9 mouse cellular contexts compared by ENCODE assay signal in the genomic region with DNA sequence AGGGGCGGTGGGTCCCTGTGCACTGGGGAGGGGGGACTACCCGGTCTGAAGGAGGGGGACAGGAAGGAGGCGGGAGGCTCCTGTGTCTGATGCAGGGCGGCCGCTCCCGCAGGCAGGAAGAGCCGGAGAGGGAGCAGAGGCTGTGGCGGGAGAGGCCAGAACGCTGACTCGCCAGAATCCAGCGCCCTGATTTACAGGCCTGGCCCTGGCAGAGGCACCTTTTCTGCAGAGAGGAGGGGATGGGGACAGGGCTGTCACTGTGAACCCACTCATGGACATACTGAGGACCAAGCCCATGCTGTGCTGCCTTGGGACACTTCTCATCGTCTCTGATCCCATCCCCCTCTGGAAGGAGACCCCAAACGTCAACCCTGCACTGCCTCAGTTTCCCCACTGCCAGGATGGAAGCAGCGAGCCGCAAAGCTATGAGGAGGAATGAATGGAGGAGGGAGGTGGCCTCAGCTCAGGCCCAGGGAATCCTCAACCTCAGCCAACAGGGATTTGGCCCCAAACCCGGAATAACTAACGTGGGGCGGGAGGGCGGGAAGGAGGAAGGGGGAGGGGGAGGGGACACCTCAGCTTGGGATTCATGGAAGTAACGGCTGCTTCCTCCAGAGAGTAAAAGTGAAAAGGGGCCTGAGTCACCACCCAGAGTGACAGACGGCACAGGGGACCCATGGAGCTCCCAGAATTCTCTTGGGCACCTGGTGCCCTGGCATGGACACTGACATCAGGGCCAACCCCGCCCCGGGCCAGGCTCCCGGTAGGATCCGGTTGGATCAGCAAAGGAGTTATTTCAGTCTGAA. TPM values are rescaled to one million over a fixed set of nuclear protein-coding genes. Genes with fewer than 3 reads are reported as not detected.
DNase-seq lines count a peak whose midpoint lies in the region; ATAC-seq lines count a peak whose summit lies in the region.
"Had no signal": no experiment of that assay in that cellular context is flagged by ENCODE, and none has a peak within 500 bp of the region (broad histone marks: within the 10 kb centered on the region; RNA-seq: fewer than 3 reads in every experiment).

No protein-coding gene starts in this region.

- WGBS in hindbrain, embryonic 14.5 days = 6% methylated on average over 25 of the region's 25 CpGs
- 6% methylated on average over 25 of the region's 25 CpGs for WGBS in midbrain, embryonic 14.5 days

- intact Hi-C loops in left cerebral cortex, postnatal 14 days (cut with DNase I) = no loop called here

- H3K9me3 ChIP-seq in hindbrain, embryonic 14.5 days (ENCODE audit: control insufficient read depth, low read length) = no peaks in the 10 kb centered on the region
- H3K9me3 ChIP-seq in midbrain, embryonic 14.5 days (ENCODE audit: control insufficient read depth, low read length) = no peaks in the 10 kb centered on the region

- no peak for ATAC-seq in hindbrain, embryonic 14.5 days (ENCODE audit: low FRiP score)
- ATAC-seq in midbrain, embryonic 14.5 days (ENCODE audit: low FRiP score, low TSS enrichment) = no peak
- ATAC-seq: Patski had no signal

- peaks cover 40% of the 10 kb centered on the region for H3K27me3 ChIP-seq in hindbrain, embryonic 14.5 days (ENCODE audit: control insufficient read depth, insufficient read depth, low read length)
- peaks cover 23% of the 10 kb centered on the region; the same call in 1 of the 2 replicates for H3K27me3 ChIP-seq in midbrain, embryonic 14.5 days (ENCODE audit: control insufficient read depth, insufficient read depth, low read length)
- H3K27me3 ChIP-seq: Patski had no signal

- H3K4me3 ChIP-seq in hindbrain, embryonic 14.5 days (replicated peaks; ENCODE audit: low read length) = no peak overlapping the region
- H3K4me3 ChIP-seq in midbrain, embryonic 14.5 days (replicated peaks; ENCODE audit: low read depth, low read length) = no peak overlapping the region

- peak; percentile 36 for DNase-seq in retina, postnatal 1 day
- DNase-seq in retina, embryonic 14.5 days (ENCODE audit: low spot score) = no peak
- peak; percentile 92 for DNase-seq in cerebellum, adult 9-10 months
- DNase-seq in gastrocnemius, adult 8-10 months (ENCODE audit: low spot score in 2 of 2) = peak; percentile 86 to 90
- DNase-seq in hindbrain, embryonic 14.5 days (ENCODE audit: low spot score) = no peak
- peak; percentile 17 to 26 for DNase-seq in left cerebral cortex, postnatal 14 days (ENCODE audit: low spot score in 2 of 2)
- DNase-seq in midbrain, embryonic 14.5 days = peak; percentile 21
- peak; percentile 24 for DNase-seq in urinary bladder, postnatal 25 days (ENCODE audit: low spot score)

- H3K4me1 ChIP-seq in hindbrain, embryonic 14.5 days (replicated peaks; ENCODE audit: control insufficient read depth, insufficient read depth, low read length) = peaks cover 28% of the 10 kb centered on the region
- H3K4me1 ChIP-seq in midbrain, embryonic 14.5 days (ENCODE audit: control insufficient read depth, insufficient read depth, low read length) = peaks cover 13% of the 10 kb centered on the region

- peak overlapping the region; percentile 24; the same call in 1 of the 2 replicates for H3K9ac ChIP-seq in hindbrain, embryonic 14.5 days
- peak overlapping the region; percentile 20; the same call in 1 of the 2 replicates for H3K9ac ChIP-seq in midbrain, embryonic 14.5 days (replicated peaks; ENCODE audit: low read length)

- peak overlapping the region; percentile 44; the same call in 1 of the 2 replicates for H3K27ac ChIP-seq in hindbrain, embryonic 14.5 days
- H3K27ac ChIP-seq in midbrain, embryonic 14.5 days (replicated peaks; ENCODE audit: low read depth, low read length) = no peak overlapping the region

- 0 out of 2 replicates have a peak, but pooled peaks cover 8% of the 10 kb centered on the region for H3K36me3 ChIP-seq in hindbrain, embryonic 14.5 days (replicated peaks; ENCODE audit: control insufficient read depth, insufficient read depth)
- 0 out of 2 replicates have a peak, but pooled peaks cover 2% of the 10 kb centered on the region for H3K36me3 ChIP-seq in midbrain, embryonic 14.5 days (ENCODE audit: control insufficient read depth, insufficient read depth, low read length)

- peak overlapping the region; percentile 66 for H3K4me2 ChIP-seq in hindbrain, embryonic 14.5 days (replicated peaks)
- peak overlapping the region; percentile 6; the same call in 1 of the 2 replicates for H3K4me2 ChIP-seq in midbrain, embryonic 14.5 days (ENCODE audit: low read length)

RNA-seq across cellular contexts. Expression of gene Nfic, which starts 31.0 kb away (rescaled TPM):
- total RNA-seq in gastrocnemius, adult 8-10 months (2022) = 100 to 1,000 TPM; 223 to 267 (median 235) TPM
- 17.3 and 25.8 TPM in 2 replicates for polyA plus RNA-seq in hindbrain, embryonic 14.5 days (2014; fragmentation: Nextera tagmentation; extraction: Ambion mirVana)
- total RNA-seq in left cerebral cortex, postnatal 14 days (2021) = 10 to 100 TPM; 67.0 to 69.8 TPM
- polyA plus RNA-seq in midbrain, embryonic 14.5 days (2014; fragmentation: Nextera tagmentation; extraction: Ambion mirVana) = 11.2 and 13.7 TPM in 2 replicates

RNA-seq across cellular contexts. Expression of gene Smim24, which starts 31.6 kb away (rescaled TPM):
- total RNA-seq in gastrocnemius, adult 8-10 months (2022) = not detected
- 0.84 and 1.3 TPM in 2 replicates for polyA plus RNA-seq in hindbrain, embryonic 14.5 days (2014; fragmentation: Nextera tagmentation; extraction: Ambion mirVana)
- 1 to 10 TPM; 1.8 to 1.9 TPM for total RNA-seq in left cerebral cortex, postnatal 14 days (2021)
- polyA plus RNA-seq in midbrain, embryonic 14.5 days (2014; fragmentation: Nextera tagmentation; extraction: Ambion mirVana) = 1.0 and 1.2 TPM in 2 replicates

RNA-seq across cellular contexts. Expression of gene Gm48552, which starts 35.6 kb away (rescaled TPM):
- total RNA-seq in gastrocnemius, adult 8-10 months (2022) = 1 to 10 TPM in 2 of 4 experiments, under 1 TPM in 1, not detected in 1; 0.43 to 1.1 (median 1.1) TPM
- 1.9 and 2.2 TPM in 2 replicates for polyA plus RNA-seq in hindbrain, embryonic 14.5 days (2014; fragmentation: Nextera tagmentation; extraction: Ambion mirVana)
- 1 to 10 TPM; 2.8 to 4.7 TPM for total RNA-seq in left cerebral cortex, postnatal 14 days (2021)
- polyA plus RNA-seq in midbrain, embryonic 14.5 days (2014; fragmentation: Nextera tagmentation; extraction: Ambion mirVana) = 1.3 and 2.9 TPM in 2 replicates

RNA-seq across cellular contexts. Expression of gene Gm48551, which starts 40.2 kb away (rescaled TPM):
- 1 to 10 TPM in 2 of 4 experiments, under 1 TPM in 2; 0.59 to 1.8 (median 1.1) TPM for total RNA-seq in gastrocnemius, adult 8-10 months (2022)
- 5.5 and 5.7 TPM in 2 replicates for polyA plus RNA-seq in hindbrain, embryonic 14.5 days (2014; fragmentation: Nextera tagmentation; extraction: Ambion mirVana)
- 1 to 10 TPM; 2.4 to 3.2 TPM for total RNA-seq in left cerebral cortex, postnatal 14 days (2021)
- polyA plus RNA-seq in midbrain, embryonic 14.5 days (2014; fragmentation: Nextera tagmentation; extraction: Ambion mirVana) = 4.5 and 8.2 TPM in 2 replicates

RNA-seq across cellular contexts. Expression of gene Dohh, which starts 40.2 kb away (rescaled TPM):
- 10 to 100 TPM; 46.5 to 50.1 (median 47.4) TPM for total RNA-seq in gastrocnemius, adult 8-10 months (2022)
- polyA plus RNA-seq in hindbrain, embryonic 14.5 days (2014; fragmentation: Nextera tagmentation; extraction: Ambion mirVana) = 68.9 TPM in 2 replicates
- total RNA-seq in left cerebral cortex, postnatal 14 days (2021) = 10 to 100 TPM; 82.4 to 88.6 TPM
- polyA plus RNA-seq in midbrain, embryonic 14.5 days (2014; fragmentation: Nextera tagmentation; extraction: Ambion mirVana) = 59.5 and 79.6 TPM in 2 replicates

Comparison
In these comparisons a context has a peak if more than half of its experiments do, and no peak if none do; other contexts are left out.
1. DNase-seq: peak in retina, postnatal 1 day (single experiment), cerebellum, adult 9-10 months (single experiment), gastrocnemius, adult 8-10 months (2 of 2), left cerebral cortex, postnatal 14 days (2 of 2), midbrain, embryonic 14.5 days (single experiment) and urinary bladder, postnatal 25 days (single experiment); none in retina, embryonic 14.5 days (single experiment) and hindbrain, embryonic 14.5 days (single experiment).